Mouse (Mus musculus): Measurements from ENCODE around the gene Fbxl16. TPM values are rescaled to one million over a fixed set of nuclear protein-coding genes. Genes with fewer than 3 reads are reported as not detected.

The Fbxl16 gene
- polyA plus RNA-seq, 1 experiment: 1.4 TPM

DNA sequence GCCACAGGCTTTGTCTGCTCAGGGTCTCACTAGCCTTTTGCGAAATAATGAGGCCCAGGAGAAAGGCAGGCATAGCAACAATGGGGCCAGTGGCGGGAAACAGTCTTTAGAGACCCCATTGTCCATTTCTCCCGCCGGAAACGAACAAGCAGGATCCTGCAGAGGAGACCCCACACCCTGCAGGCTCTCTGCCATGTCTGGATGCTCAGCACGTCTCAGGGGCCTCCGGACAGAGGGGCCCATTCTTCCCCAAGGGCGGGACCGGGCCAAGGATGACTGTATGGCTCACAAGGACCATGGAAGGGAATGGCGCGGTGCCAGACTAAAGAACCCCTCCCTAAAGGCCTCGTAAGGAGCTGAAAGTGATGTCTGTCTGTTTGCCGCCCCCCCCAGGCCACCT is 14.7 kb upstream of the Fbxl16 start:
- H3K4me3 ChIP-seq (ENCODE audit: extremely low read depth, insufficient read depth, insufficient read length): no peak overlapping the region
- TF ChIP-seq POLR2A (IDR thresholded peaks at IDR 0.05; ENCODE audit: low read depth, low read length) (no peak), CTCF (IDR thresholded peaks at IDR 0.05; ENCODE audit: extremely low read depth, insufficient read depth, insufficient read length, insufficient replicate concordance) (no peak)
- H3K4me1 ChIP-seq (ENCODE audit: control insufficient read depth, insufficient read depth, insufficient read length): peaks cover 15% of the 10 kb centered on the region
- WGBS: 92% methylated on average over 13 of the region's 13 CpGs
- no peaks in the 10 kb centered on the region; the same call in 1 of the 2 replicates for H3K36me3 ChIP-seq (ENCODE audit: control insufficient read depth, insufficient read depth, low read length)
- no peak overlapping the region for H3K27ac ChIP-seq (ENCODE audit: insufficient read depth, low read length)
- H3K27me3 ChIP-seq (ENCODE audit: control insufficient read depth, insufficient read depth, low read length): no peaks in the 10 kb centered on the region
- DNase-seq (ENCODE audit: low read depth in 1 of 2, low spot score in 2 of 2): no peak

DNA sequence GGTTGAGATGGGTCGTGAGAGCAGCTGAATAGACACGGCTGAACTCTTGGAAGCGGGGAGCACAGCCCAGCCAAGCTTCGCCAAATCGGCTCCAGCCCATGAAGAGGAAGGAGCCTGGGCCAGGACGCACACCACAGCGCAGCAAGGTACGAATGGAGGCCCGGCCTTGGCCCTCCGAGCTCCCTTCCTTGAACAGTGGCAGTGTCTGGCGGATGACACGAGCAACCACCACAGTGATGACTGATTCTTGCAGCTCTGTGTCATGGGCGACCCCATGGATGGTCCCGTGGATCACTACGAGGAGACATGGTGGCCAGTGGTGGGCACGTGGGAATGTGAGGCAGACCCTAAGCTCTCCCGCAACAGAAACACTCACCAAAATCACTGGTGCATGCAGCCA is 13.9 kb upstream of the Fbxl16 start:
- Histone ChIP-seq H3K27ac (ENCODE audit: insufficient read depth, low read length) (no peak overlapping the region), H3K27me3 (ENCODE audit: control insufficient read depth, insufficient read depth, low read length) (no peaks in the 10 kb centered on the region), H3K36me3 (ENCODE audit: control insufficient read depth, insufficient read depth, low read length) (no peaks in the 10 kb centered on the region), H3K4me1 (ENCODE audit: control insufficient read depth, insufficient read depth, insufficient read length) (peaks cover 15% of the 10 kb centered on the region), H3K4me3 (ENCODE audit: extremely low read depth, insufficient read depth, insufficient read length) (no peak overlapping the region)
- no peak for DNase-seq (ENCODE audit: low read depth in 1 of 2, low spot score in 2 of 2)
- 97% methylated on average over 17 of the region's 17 CpGs for WGBS
- no peak for TF ChIP-seq CTCF (IDR thresholded peaks at IDR 0.05; ENCODE audit: extremely low read depth, insufficient read depth, insufficient read length, insufficient replicate concordance)
- no peak for TF ChIP-seq POLR2A (IDR thresholded peaks at IDR 0.05; ENCODE audit: low read depth, low read length)

DNA sequence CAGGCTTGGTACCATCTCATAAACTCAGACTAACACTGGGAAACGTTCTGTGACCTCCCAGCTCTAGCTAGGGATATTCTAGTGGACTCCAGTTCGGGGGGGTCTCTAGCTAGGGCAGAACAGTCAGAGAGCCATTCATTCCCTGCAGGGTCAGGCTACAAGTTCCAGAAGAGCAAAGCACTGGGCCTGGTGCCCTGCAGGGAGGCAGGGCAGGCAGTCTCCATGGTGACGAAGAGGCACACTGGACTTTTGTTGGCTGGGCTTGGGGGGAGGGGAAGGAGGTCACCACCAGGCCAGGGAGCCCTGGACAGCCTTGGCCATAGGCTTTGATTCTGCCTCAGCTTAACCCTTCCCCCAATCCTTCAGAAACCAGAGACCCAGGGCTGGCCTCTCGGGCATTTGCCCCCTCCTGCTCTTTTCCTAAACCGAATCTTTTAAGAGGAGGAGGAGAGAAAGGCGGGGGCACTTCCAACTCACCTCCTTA is 13.2 kb upstream of the Fbxl16 start, which contains the start of gene AC134908.4:
Gene AC134908.4, minus strand, starts transcription at position 51 of the 484 bp plus-strand sequence.
- TF ChIP-seq POLR2A (IDR thresholded peaks at IDR 0.05; ENCODE audit: low read depth, low read length) (no peak), CTCF (IDR thresholded peaks at IDR 0.05; ENCODE audit: extremely low read depth, insufficient read depth, insufficient read length, insufficient replicate concordance) (no peak)
- WGBS: 68% methylated on average over 6 of the region's 6 CpGs
- H3K36me3 ChIP-seq (ENCODE audit: control insufficient read depth, insufficient read depth, low read length): no peaks in the 10 kb centered on the region

DNA sequence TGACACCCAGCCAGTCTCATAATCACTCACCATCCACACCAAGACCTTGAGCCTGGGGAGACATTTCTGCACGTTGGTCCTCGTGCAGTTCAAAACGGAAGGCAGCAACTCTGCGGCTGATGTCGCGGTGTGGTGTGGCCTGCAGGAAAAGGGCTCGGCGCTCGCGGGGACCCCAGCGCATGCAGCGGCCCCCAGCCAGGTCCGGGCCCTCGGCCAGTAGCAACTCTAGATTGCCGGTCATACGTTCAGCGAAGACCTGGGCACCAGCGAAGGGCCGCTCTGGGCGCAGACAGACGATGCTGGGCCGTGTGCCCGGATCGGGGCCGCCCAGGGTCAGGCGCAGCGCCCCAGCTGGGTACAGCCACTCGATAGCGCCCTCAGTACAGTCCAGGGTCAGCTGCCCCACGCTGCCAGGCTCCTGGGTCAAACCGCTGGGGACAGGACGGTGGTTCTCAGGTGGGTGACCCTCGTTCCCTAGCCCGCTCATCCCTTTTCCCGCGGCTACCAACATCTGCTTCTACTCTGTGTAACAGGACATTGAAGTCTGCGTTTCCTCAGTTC is 12.6 kb upstream of the Fbxl16 start:
- H3K4me1 ChIP-seq (ENCODE audit: control insufficient read depth, insufficient read depth, insufficient read length): peaks cover 14% of the 10 kb centered on the region
- H3K27ac ChIP-seq (ENCODE audit: insufficient read depth, low read length): no peak overlapping the region
- H3K4me3 ChIP-seq (ENCODE audit: extremely low read depth, insufficient read depth, insufficient read length): peak overlapping the region; percentile 69
- no peaks in the 10 kb centered on the region for H3K27me3 ChIP-seq (ENCODE audit: control insufficient read depth, insufficient read depth, low read length)
- TF ChIP-seq POLR2A (IDR thresholded peaks at IDR 0.05; ENCODE audit: low read depth, low read length): no peak
- no peak for TF ChIP-seq CTCF (IDR thresholded peaks at IDR 0.05; ENCODE audit: extremely low read depth, insufficient read depth, insufficient read length, insufficient replicate concordance)
- DNase-seq (ENCODE audit: low read depth in 1 of 2, low spot score in 2 of 2): no peak
- 2% methylated on average over 37 of the region's 37 CpGs for WGBS
- no peaks in the 10 kb centered on the region for H3K36me3 ChIP-seq (ENCODE audit: control insufficient read depth, insufficient read depth, low read length)

More for the DNA sequence above, 13.2 kb upstream of the Fbxl16 start, which contains the start of gene AC134908.4:
- no peak for DNase-seq (ENCODE audit: low read depth in 1 of 2, low spot score in 2 of 2)
- peaks cover 15% of the 10 kb centered on the region for H3K4me1 ChIP-seq (ENCODE audit: control insufficient read depth, insufficient read depth, insufficient read length)
- H3K4me3 ChIP-seq (ENCODE audit: extremely low read depth, insufficient read depth, insufficient read length): peak within 1 kb of the TSS; percentile 69
- no peak within 1 kb of the TSS for H3K27ac ChIP-seq (ENCODE audit: insufficient read depth, low read length)
- no peaks in the 10 kb centered on the region for H3K27me3 ChIP-seq (ENCODE audit: control insufficient read depth, insufficient read depth, low read length)

DNA sequence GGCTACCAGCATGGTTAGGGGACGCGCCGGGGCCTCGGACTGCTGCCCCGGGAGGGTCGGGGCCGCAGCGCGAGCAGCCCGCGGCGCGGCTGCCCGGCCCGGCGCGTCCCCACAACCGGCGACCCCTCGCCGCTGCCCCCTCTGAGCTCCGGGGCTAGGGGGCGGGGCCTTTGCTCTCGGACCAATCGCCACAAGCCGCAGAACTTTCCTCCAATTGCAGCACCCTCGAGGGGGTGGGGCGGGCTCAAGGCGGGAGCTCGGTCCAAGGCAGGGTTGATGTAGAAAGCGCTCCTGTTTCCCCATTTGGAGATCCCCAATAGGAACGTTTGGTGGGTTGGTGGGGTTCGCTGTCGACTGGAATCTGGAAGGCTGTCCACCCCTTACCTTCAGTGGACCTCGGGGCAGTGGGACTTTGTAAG is 11.9 kb upstream of the Fbxl16 start, which contains the start of gene Metrn:
Gene Metrn, minus strand, starts transcription at position 186 of the 419 bp plus-strand sequence.
- H3K27me3 ChIP-seq (ENCODE audit: control insufficient read depth, insufficient read depth, low read length): no peaks in the 10 kb centered on the region
- H3K4me1 ChIP-seq (ENCODE audit: control insufficient read depth, insufficient read depth, insufficient read length): peaks cover 11% of the 10 kb centered on the region; the same call in 1 of the 2 replicates
- WGBS: 2% methylated on average over 33 of the region's 35 CpGs
- H3K4me3 ChIP-seq (ENCODE audit: extremely low read depth, insufficient read depth, insufficient read length): peak within 1 kb of the TSS; percentile 69
- H3K36me3 ChIP-seq (ENCODE audit: control insufficient read depth, insufficient read depth, low read length): no peaks in the 10 kb centered on the region
- peak; percentile 45 to 87 for DNase-seq (ENCODE audit: low read depth in 1 of 2, low spot score in 2 of 2)
- no peak within 1 kb of the TSS for H3K27ac ChIP-seq (ENCODE audit: insufficient read depth, low read length)
- TF ChIP-seq CTCF (IDR thresholded peaks at IDR 0.05; ENCODE audit: extremely low read depth, insufficient read depth, insufficient read length, insufficient replicate concordance) (no peak), POLR2A (IDR thresholded peaks at IDR 0.05; ENCODE audit: low read depth, low read length) (no peak)

DNA sequence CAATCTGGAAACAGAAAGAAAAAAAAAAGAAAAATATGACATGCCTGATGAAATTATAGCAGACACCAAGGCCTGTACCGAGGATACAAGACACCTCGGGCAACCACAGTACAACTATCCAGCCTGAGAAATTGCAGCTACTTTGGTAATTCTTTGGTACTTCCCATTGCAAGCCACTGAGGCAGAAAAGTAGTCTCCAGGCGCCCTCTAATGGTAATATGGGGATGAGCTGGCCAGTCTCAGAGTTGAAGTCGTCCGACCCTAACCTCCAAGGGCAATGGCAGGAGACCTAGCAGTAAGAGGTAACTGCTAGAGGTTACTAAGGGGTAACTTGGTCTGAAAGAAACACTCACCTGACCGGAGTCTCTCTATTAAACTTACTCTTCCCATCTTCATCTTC is 7.9 kb upstream of the Fbxl16 start:
- TF ChIP-seq POLR2A (IDR thresholded peaks at IDR 0.05; ENCODE audit: low read depth, low read length) (no peak), CTCF (IDR thresholded peaks at IDR 0.05; ENCODE audit: extremely low read depth, insufficient read depth, insufficient read length, insufficient replicate concordance) (peak; percentile 80; the same call in 1 of the 2 replicates)
- 5% methylated on average over 6 of the region's 6 CpGs for WGBS
- DNase-seq (ENCODE audit: low read depth in 1 of 2, low spot score in 2 of 2): peak; percentile 63 to 71

More for the DNA sequence above, 7.9 kb upstream of the Fbxl16 start:
- H3K36me3 ChIP-seq (ENCODE audit: control insufficient read depth, insufficient read depth, low read length): no peaks in the 10 kb centered on the region
- H3K4me3 ChIP-seq (ENCODE audit: extremely low read depth, insufficient read depth, insufficient read length): no peak overlapping the region
- no peaks in the 10 kb centered on the region for H3K27me3 ChIP-seq (ENCODE audit: control insufficient read depth, insufficient read depth, low read length)
- H3K27ac ChIP-seq (ENCODE audit: insufficient read depth, low read length): no peak overlapping the region
- peaks cover 3% of the 10 kb centered on the region; the same call in 1 of the 2 replicates for H3K4me1 ChIP-seq (ENCODE audit: control insufficient read depth, insufficient read depth, insufficient read length)
